ENCODE assay signal across 9 mouse cellular contexts in genomic region chr3:107483290-107483689, GRCm38 (mm10). TPM values are rescaled to one million over a fixed set of nuclear protein-coding genes. Genes with fewer than 3 reads are reported as not detected.
DNase-seq lines count a peak whose midpoint lies in the region; ATAC-seq and TF ChIP-seq lines count a peak whose summit lies in the region.
"Had no signal": no experiment of that assay in that cellular context is flagged by ENCODE, and none has a peak within 500 bp of the region (broad histone marks: within the 10 kb centered on the region; RNA-seq: fewer than 3 reads in every experiment).

No protein-coding gene starts in this region.

- no peak overlapping the region for H3K4me3 ChIP-seq in forebrain, postnatal 0 days (ENCODE audit: low read depth, low read length)
- H3K4me3 ChIP-seq in hindbrain, embryonic 16.5 days (ENCODE audit: low read length): no peak overlapping the region
- no peak overlapping the region for H3K4me3 ChIP-seq in olfactory bulb, adult 2 months (ENCODE audit: insufficient read depth, low read depth, low read length)
- H3K4me3 ChIP-seq: liver, embryonic 13.5 days had no signal

- H3K27ac ChIP-seq in forebrain, postnatal 0 days (ENCODE audit: low read depth, low read length): 0 out of 2 replicates have a peak overlapping the region, but pooled peaks have one; percentile 17
- peak overlapping the region; percentile 71; the same call in 1 of the 2 replicates for H3K27ac ChIP-seq in hindbrain, embryonic 16.5 days (ENCODE audit: low read depth, low read length)
- H3K27ac ChIP-seq in olfactory bulb, adult 2 months (ENCODE audit: insufficient read depth, low read depth, low read length): no peak overlapping the region
- H3K27ac ChIP-seq: liver, embryonic 13.5 days had no signal

- peak; percentile 97 for ATAC-seq in forebrain, postnatal 0 days
- ATAC-seq in hindbrain, embryonic 16.5 days: peak; percentile 96

- 17% methylated on average over 11 of the region's 11 CpGs for WGBS in forebrain, postnatal 0 days
- 27% methylated on average over 11 of the region's 11 CpGs for WGBS in hindbrain, embryonic 16.5 days
- WGBS in olfactory bulb, adult 2 months: 41% methylated on average over 11 of the region's 11 CpGs

- peak; percentile 51 for DNase-seq in gastrocnemius, adult 18-20 months (ENCODE audit: low spot score)
- no peak for DNase-seq in gastrocnemius, postnatal 10 days
- peak; percentile 42 for DNase-seq in MN1 (ENCODE audit: low spot score)
- peak; percentile 83 for DNase-seq in forebrain, postnatal 0 days
- DNase-seq in embryo, embryonic 10 days (ENCODE audit: low spot score): no peak
- no peak for DNase-seq in lung, postnatal 25 days (ENCODE audit: low spot score)
- DNase-seq: liver, embryonic 13.5 days had no signal

- H3K9ac ChIP-seq in forebrain, postnatal 0 days: no peak overlapping the region
- H3K9ac ChIP-seq in hindbrain, embryonic 16.5 days (ENCODE audit: low read depth, low read length): no peak overlapping the region
- H3K9ac ChIP-seq: liver, embryonic 13.5 days had no signal

- peaks cover 2% of the 10 kb centered on the region; the same call in 1 of the 2 replicates for H3K4me1 ChIP-seq in forebrain, postnatal 0 days (ENCODE audit: insufficient read depth)
- peaks cover 10% of the 10 kb centered on the region for H3K4me1 ChIP-seq in hindbrain, embryonic 16.5 days (ENCODE audit: control insufficient read depth, insufficient read depth, low read depth, low read length)
- H3K4me1 ChIP-seq in olfactory bulb, adult 2 months (ENCODE audit: control insufficient read depth, insufficient read depth, low read length): peaks cover 8% of the 10 kb centered on the region
- H3K4me1 ChIP-seq: liver, embryonic 13.5 days had no signal

- peak; percentile 70 for TF ChIP-seq CTCF in forebrain, postnatal 0 days (IDR thresholded peaks at IDR 0.05; ENCODE audit: low read depth)
- peak; percentile 31; the same call in 1 of the 2 replicates for TF ChIP-seq CTCF in olfactory bulb, adult 2 months (IDR thresholded peaks at IDR 0.05; ENCODE audit: insufficient read depth, low read depth, low read length)

- H3K4me2 ChIP-seq in forebrain, postnatal 0 days (ENCODE audit: low read depth): no peak overlapping the region
- H3K4me2 ChIP-seq in hindbrain, embryonic 16.5 days (ENCODE audit: low read length): no peak overlapping the region; the same call in 1 of the 2 replicates
- H3K4me2 ChIP-seq: liver, embryonic 13.5 days had no signal

- no peak for TF ChIP-seq POLR2A in olfactory bulb, adult 2 months (IDR thresholded peaks at IDR 0.05; ENCODE audit: insufficient read depth, low read depth, low read length)

- H3K36me3 ChIP-seq in forebrain, postnatal 0 days (ENCODE audit: insufficient read depth): no peaks in the 10 kb centered on the region
- H3K36me3 ChIP-seq in hindbrain, embryonic 16.5 days (ENCODE audit: control insufficient read depth, insufficient read depth, low read length): no peaks in the 10 kb centered on the region
- H3K36me3 ChIP-seq: liver, embryonic 13.5 days had no signal

- no peaks in the 10 kb centered on the region for H3K9me3 ChIP-seq in forebrain, postnatal 0 days (ENCODE audit: low read length)
- H3K9me3 ChIP-seq in hindbrain, embryonic 16.5 days (ENCODE audit: control insufficient read depth, low read length): no peaks in the 10 kb centered on the region
- H3K9me3 ChIP-seq: liver, embryonic 13.5 days had no signal

- no peaks in the 10 kb centered on the region for H3K27me3 ChIP-seq in forebrain, postnatal 0 days (ENCODE audit: insufficient read depth, low read length)
- H3K27me3 ChIP-seq in hindbrain, embryonic 16.5 days (replicated peaks; ENCODE audit: control insufficient read depth, insufficient read depth, low read length): no peaks in the 10 kb centered on the region
- H3K27me3 ChIP-seq: liver, embryonic 13.5 days had no signal

RNA-seq across cellular contexts. Expression of gene Kcnc4, which starts 23.9 kb away (rescaled TPM):
- total RNA-seq in gastrocnemius, adult 18-20 months (2021): 10 to 100 TPM; 53.1 to 95.8 TPM
- total RNA-seq in gastrocnemius, postnatal 10 days (2021): 10 to 100 TPM; 53.2 to 59.6 TPM
- total RNA-seq in forebrain, postnatal 0 days (2014; rRNA removed): 10.7 and 15.4 TPM in 2 replicates
- 4.2 and 6.6 TPM in 2 replicates for polyA plus RNA-seq in forebrain, postnatal 0 days (2015; fragmentation: Nextera tagmentation; extraction: Ambion mirVana)
- polyA plus RNA-seq in hindbrain, embryonic 16.5 days (2015; fragmentation: Nextera tagmentation; extraction: Ambion mirVana): 8.7 and 9.7 TPM in 2 replicates
- not detected in 2 replicates for polyA plus RNA-seq in olfactory bulb, adult 2 months (2012; ENCODE audit: insufficient read depth, insufficient read length, low replicate concordance, missing spikeins)
- polyA plus RNA-seq: liver, embryonic 13.5 days had no signal

RNA-seq across cellular contexts. Expression of gene Slc6a17, which starts 34.5 kb away (rescaled TPM):
- total RNA-seq in gastrocnemius, adult 18-20 months (2021): 1 to 10 TPM; 1.0 to 2.3 TPM
- under 1 TPM; 0.94 to 0.95 TPM for total RNA-seq in gastrocnemius, postnatal 10 days (2021)
- total RNA-seq in forebrain, postnatal 0 days (2014; rRNA removed): 61.2 and 68.9 TPM in 2 replicates
- 20.3 and 22.7 TPM in 2 replicates for polyA plus RNA-seq in forebrain, postnatal 0 days (2015; fragmentation: Nextera tagmentation; extraction: Ambion mirVana)
- polyA plus RNA-seq in hindbrain, embryonic 16.5 days (2015; fragmentation: Nextera tagmentation; extraction: Ambion mirVana): 19.1 and 20.4 TPM in 2 replicates
- polyA plus RNA-seq in olfactory bulb, adult 2 months (2012; ENCODE audit: insufficient read depth, insufficient read length, low replicate concordance, missing spikeins): 351 TPM in 1 of 2 replicates, not detected in the other

Comparison
In these comparisons a context has a peak if more than half of its experiments do, and no peak if none do; other contexts are left out.
1. DNase-seq: peak in gastrocnemius, adult 18-20 months (single experiment), MN1 (single experiment) and forebrain, postnatal 0 days (single experiment); none in gastrocnemius, postnatal 10 days (single experiment), embryo, embryonic 10 days (single experiment) and lung, postnatal 25 days (single experiment).
2. RNA of gene Slc6a17, which starts 34.5 kb away (total RNA-seq): 61.2 to 68.9 TPM in forebrain, postnatal 0 days; 1.0 to 2.3 TPM in gastrocnemius, adult 18-20 months and 0.94 to 0.95 TPM in gastrocnemius, postnatal 10 days; every median in the first group is over 10 times any median in the second.